Mouse (Mus musculus) kidney, adult 2 months (tissue): ENCODE results near the gene Fry.

Experiments used
- CTCF ChIP-seq: fragments of 200-500 bp; conservative IDR thresholded peaks from 2 replicates; pipeline ENCODE4 v1.5.1; 2011; ENCODE audit warnings: low read depth, mild to moderate bottlenecking, control low read depth, low read length, moderate library complexity, mixed read lengths; ENCODE audit not compliant: insufficient read depth, insufficient read length
- POLR2A ChIP-seq: fragments of 200-500 bp; IDR thresholded peaks from one replicate; pipeline ENCODE4 v1.6.1; 2011; ENCODE audit warnings: low read depth, low read length, control low read depth

DNA sequence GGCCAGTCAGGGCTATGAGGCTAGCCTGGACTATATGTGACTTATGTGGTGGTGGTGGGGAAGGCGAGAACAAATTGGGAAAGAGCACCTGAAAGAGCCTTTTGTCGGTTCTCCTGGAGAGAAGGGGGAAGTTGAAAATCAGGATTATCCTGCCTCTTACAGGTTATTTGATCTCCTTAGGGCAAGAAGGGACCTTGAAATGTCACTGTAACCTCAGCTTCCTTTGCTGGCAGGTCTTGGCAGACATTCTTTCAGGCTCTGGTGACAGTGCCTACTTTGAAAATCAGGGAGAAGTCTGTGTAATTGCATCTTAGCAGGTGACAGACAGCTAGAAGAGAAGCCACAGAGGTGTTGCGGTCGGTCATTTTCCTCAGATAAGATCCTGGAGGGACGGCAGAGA is 184.6 kb downstream of the Fry start:
- TF ChIP-seq POLR2A (no peak), CTCF (no peak)
